Mouse (Mus musculus) midbrain, embryonic 14.5 days (tissue): ENCODE measurements around the gene Phospho1. TPM values are rescaled to one million over a fixed set of nuclear protein-coding genes. Genes with fewer than 3 reads are reported as not detected.

Experiments
- ATAC-seq: fragments of 200-750 bp; cut with Nextera tagmentation; 2 replicates; pipeline ENCODE4 v1.8.0; 2017; ENCODE audit warnings: moderate number of reproducible peaks, moderate library complexity; ENCODE audit not compliant: low FRiP score, low TSS enrichment
- DNase-seq: peaks from one replicate; pipeline ENCODE4 v3.0.0-alpha.2; 2015
- H3K27ac ChIP-seq: fragments of 300-500 bp; sonication (generic); replicated peaks from 2 replicates; pipeline ENCODE4 v1.5.1; 2014; ENCODE audit warnings: mild to moderate bottlenecking, low read depth, low read length, moderate library complexity
- H3K27me3 ChIP-seq: fragments of 300-500 bp; sonication (generic); 2 replicates; pipeline ENCODE4 v1.6.1; 2014; ENCODE audit warnings: low read length, control low read depth, mixed read lengths; ENCODE audit not compliant: control insufficient read depth, insufficient read depth
- H3K36me3 ChIP-seq: fragments of 300-500 bp; sonication (generic); 2 replicates; pipeline ENCODE4 v1.6.1; 2014; ENCODE audit warnings: low read length, control low read depth; ENCODE audit not compliant: control insufficient read depth, insufficient read depth
- H3K4me1 ChIP-seq: fragments of 300-500 bp; sonication (generic); 2 replicates; pipeline ENCODE4 v1.6.1; 2014; ENCODE audit warnings: mild to moderate bottlenecking, antibody characterized with exemption, low read length, control low read depth; ENCODE audit not compliant: control insufficient read depth, insufficient read depth
- H3K4me2 ChIP-seq: fragments of 300-500 bp; sonication (generic); 2 replicates; pipeline ENCODE4 v1.6.1; 2014; ENCODE audit warnings: mild to moderate bottlenecking, low read length, moderate library complexity
- H3K4me3 ChIP-seq: fragments of 300-500 bp; sonication (generic); replicated peaks from 2 replicates; pipeline ENCODE4 v1.5.1; 2014; ENCODE audit warnings: low read depth, low read length
- H3K9ac ChIP-seq: fragments of 300-500 bp; sonication (generic); replicated peaks from 2 replicates; pipeline ENCODE4 v1.6.1; 2014; ENCODE audit warnings: mild to moderate bottlenecking, low read length, moderate library complexity
- H3K9me3 ChIP-seq: fragments of 300-500 bp; sonication (generic); 2 replicates; pipeline ENCODE4 v1.6.1; 2016; ENCODE audit warnings: low read length, control low read depth, mixed read lengths; ENCODE audit not compliant: control insufficient read depth
- WGBS: fragments of 180-500 bp; shearing (Covaris S2); extraction: QIAGEN DNeasy Blood & Tissue Kit; methylation state at CpG from one replicate; pipeline ENCODE4 v1.1.7; 2014; 5-methylcytosine and 5-hydroxymethylcytosine counted together
- polyA plus RNA-seq: library from polyadenylated mRNA; unstranded; fragments of >200 nt; fragmentation: Nextera tagmentation; extraction: Ambion mirVana; gene quantifications from 2 replicates; pipeline ENCODE4 v1.2.1, GENCODE M21; 2014

The Phospho1 gene
- polyA plus RNA-seq, 1 experiment from 2014 or later = 0.33 TPM

- Histone ChIP-seq H3K27ac (no peak overlapping the region), H3K4me2 (no peak overlapping the region), H3K9ac (no peak overlapping the region), H3K4me3 (no peak overlapping the region), H3K9me3 (no peaks in the 10 kb centered on the region), H3K36me3 (no peaks in the 10 kb centered on the region), H3K27me3 (peaks cover 14% of the 10 kb centered on the region; the same call in 1 of the 2 replicates), H3K4me1 (no peaks in the 10 kb centered on the region)
- no peak for ATAC-seq
- 87% methylated on average over 8 of the region's 8 CpGs for WGBS
- DNase-seq = no peak
Measured at GRCm38 (mm10) chr11:95819138-95819537, 5.2 kb upstream of the Phospho1 start.

GRCm38 (mm10) chr11:95821511-95821910, 2.8 kb upstream of the Phospho1 start:
- no peak overlapping the region for H3K9ac ChIP-seq
- no peak overlapping the region for H3K4me2 ChIP-seq
- peaks cover 29% of the 10 kb centered on the region; the same call in 1 of the 2 replicates for H3K27me3 ChIP-seq
- no peak overlapping the region for H3K4me3 ChIP-seq
- WGBS = 84% methylated on average over 3 of the region's 3 CpGs
- H3K27ac ChIP-seq = no peak overlapping the region
- ATAC-seq (no peak), DNase-seq (no peak)
- no peaks in the 10 kb centered on the region for H3K9me3 ChIP-seq
- H3K4me1 ChIP-seq = no peaks in the 10 kb centered on the region
- H3K36me3 ChIP-seq = no peaks in the 10 kb centered on the region

GRCm38 (mm10) chr11:95822437-95822836, 1.9 kb upstream of the Phospho1 start:
- Histone ChIP-seq H3K4me3 (no peak overlapping the region), H3K4me2 (no peak overlapping the region), H3K27ac (no peak overlapping the region), H3K9ac (no peak overlapping the region), H3K9me3 (no peaks in the 10 kb centered on the region), H3K4me1 (no peaks in the 10 kb centered on the region), H3K27me3 (peaks cover 36% of the 10 kb centered on the region), H3K36me3 (no peaks in the 10 kb centered on the region)
- DNase-seq (no peak), ATAC-seq (no peak)
- 97% methylated on average over 4 of the region's 4 CpGs for WGBS

GRCm38 (mm10) chr11:95824877-95825243, 561 bp downstream of the Phospho1 start:
- Histone ChIP-seq H3K27me3 (peaks cover 59% of the 10 kb centered on the region), H3K36me3 (no peaks in the 10 kb centered on the region), H3K27ac (no peak overlapping the region), H3K4me2 (peak overlapping the region; percentile 99), H3K4me3 (peak overlapping the region; percentile 68), H3K9me3 (no peaks in the 10 kb centered on the region), H3K9ac (peak overlapping the region; percentile 69), H3K4me1 (no peaks in the 10 kb centered on the region)
- ATAC-seq (no peak), DNase-seq (peak; percentile 15)
- WGBS = 3% methylated on average over 11 of the region's 11 CpGs

GRCm38 (mm10) chr11:95825625-95826024, 1.3 kb downstream of the Phospho1 start:
- Histone ChIP-seq H3K4me2 (no peak overlapping the region), H3K27me3 (peaks cover 66% of the 10 kb centered on the region), H3K36me3 (no peaks in the 10 kb centered on the region), H3K4me3 (no peak overlapping the region), H3K9ac (no peak overlapping the region), H3K4me1 (peaks cover 6% of the 10 kb centered on the region), H3K27ac (no peak overlapping the region), H3K9me3 (no peaks in the 10 kb centered on the region)
- DNase-seq (no peak), ATAC-seq (no peak)
- WGBS = 51% methylated on average over 3 of the region's 3 CpGs

GRCm38 (mm10) chr11:95826317-95827167, 2.2 kb downstream of the Phospho1 start:
- ATAC-seq (no peak), DNase-seq (no peak)
- WGBS = 56% methylated on average over 6 of the region's 6 CpGs

GRCm38 (mm10) chr11:95827168-95827447, 2.8 kb downstream of the Phospho1 start:
- Histone ChIP-seq H3K4me2 (no peak overlapping the region), H3K9ac (no peak overlapping the region), H3K9me3 (no peaks in the 10 kb centered on the region), H3K4me1 (peaks cover 9% of the 10 kb centered on the region), H3K36me3 (no peaks in the 10 kb centered on the region), H3K4me3 (no peak overlapping the region), H3K27ac (no peak overlapping the region), H3K27me3 (peaks cover 81% of the 10 kb centered on the region)
- WGBS = 24% methylated on average over 3 of the region's 3 CpGs
- DNase-seq (no peak), ATAC-seq (no peak)

More at GRCm38 (mm10) chr11:95826317-95827167, 2.2 kb downstream of the Phospho1 start:
- peaks cover 75% of the 10 kb centered on the region for H3K27me3 ChIP-seq
- H3K9me3 ChIP-seq = no peaks in the 10 kb centered on the region
- H3K4me3 ChIP-seq = no peak overlapping the region
- H3K4me2 ChIP-seq = no peak overlapping the region
- H3K36me3 ChIP-seq = no peaks in the 10 kb centered on the region
- H3K9ac ChIP-seq = no peak overlapping the region
- no peak overlapping the region for H3K27ac ChIP-seq
- H3K4me1 ChIP-seq = peaks cover 9% of the 10 kb centered on the region

- ATAC-seq (no peak), DNase-seq (peak; percentile 88)
- H3K4me2 ChIP-seq = no peak overlapping the region
- H3K36me3 ChIP-seq = no peaks in the 10 kb centered on the region
- H3K4me3 ChIP-seq = no peak overlapping the region
- 16% methylated on average over 3 of the region's 3 CpGs for WGBS
- no peak overlapping the region for H3K9ac ChIP-seq
- H3K27ac ChIP-seq = no peak overlapping the region
- peaks cover 9% of the 10 kb centered on the region for H3K4me1 ChIP-seq
- peaks cover 83% of the 10 kb centered on the region for H3K27me3 ChIP-seq
- H3K9me3 ChIP-seq = no peaks in the 10 kb centered on the region
Measured at GRCm38 (mm10) chr11:95827464-95828085, 3.3 kb downstream of the Phospho1 start.
